Mouse (Mus musculus): ENCODE data around the gene Trim17. TPM values are rescaled to one million over a fixed set of nuclear protein-coding genes. Genes with fewer than 3 reads are reported as not detected.

Trim17 gene
- polyA plus RNA-seq, 1 experiment from 2014 or later = 0.47 TPM

GRCm38 (mm10) chr11:58979661-58980060 is 25.2 kb downstream of the Trim17 start:
- H3K4me1 ChIP-seq (ENCODE audit: control insufficient read depth in 2 of 2, insufficient read depth in 2 of 2, low read length in 2 of 2) = peaks cover 39 to 59% of the 10 kb centered on the region in 2 experiments
- no peaks in the 10 kb centered on the region for H3K9me3 ChIP-seq (ENCODE audit: control insufficient read depth, low read length)
- 52% methylated on average over 7 of the region's 7 CpGs for WGBS
- H3K36me3 ChIP-seq (ENCODE audit: control insufficient read depth, insufficient read depth, low read length) = peaks cover 36% of the 10 kb centered on the region
- H3K4me3 ChIP-seq (ENCODE audit: control insufficient read depth in 1 of 2, insufficient read depth in 1 of 2, low read depth in 1 of 2, low read length in 2 of 2) = peak overlapping the region; percentile 87 to 92
- H3K27ac ChIP-seq (replicated peaks in 1 of 2; ENCODE audit: control insufficient read depth in 1 of 2, insufficient read depth in 1 of 2, low read depth in 2 of 2, low read length in 2 of 2) = peak overlapping the region; percentile 39 to 78; a peak in 3 of 4 replicates
- H3K27me3 ChIP-seq (ENCODE audit: control insufficient read depth, insufficient read depth, low read length) = no peaks in the 10 kb centered on the region
- H3K4me2 ChIP-seq (ENCODE audit: low read length) = peak overlapping the region; percentile 98
- H3K9ac ChIP-seq (ENCODE audit: low read length) = peak overlapping the region; percentile 90
- ATAC-seq (ENCODE audit: insufficient number of reproducible peaks, insufficient read depth, low FRiP score, low read depth) = no peak

DNA sequence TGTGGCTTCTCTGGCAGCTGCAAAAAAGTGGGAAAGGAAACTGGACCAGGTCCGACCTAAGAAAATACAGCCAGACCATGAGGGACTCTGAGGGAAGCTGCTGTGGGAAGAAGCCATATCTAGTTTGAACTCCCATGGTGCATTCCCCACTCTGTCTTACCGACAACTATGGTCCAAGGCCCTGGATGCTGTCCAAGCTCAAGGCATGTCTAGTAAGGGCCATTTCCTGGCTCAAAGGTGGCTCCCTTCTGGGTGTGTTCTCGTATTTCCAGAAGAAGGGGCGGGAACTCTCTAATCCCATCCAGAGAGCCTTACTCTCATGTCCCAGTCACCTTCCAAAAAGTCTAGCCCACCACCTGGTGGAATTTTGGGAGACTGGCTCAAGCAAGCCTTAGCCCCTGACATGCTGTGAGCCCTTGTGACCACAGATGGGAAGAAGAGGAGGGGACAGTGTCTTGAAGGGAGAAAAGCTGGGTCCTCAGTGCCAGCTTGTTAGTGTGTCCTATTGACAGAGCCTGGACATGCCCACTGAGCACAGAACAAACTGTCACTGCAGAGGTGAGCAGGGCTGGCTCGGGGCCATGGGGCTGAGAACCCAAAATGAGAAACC is 26.0 kb downstream of the Trim17 start:
- Histone ChIP-seq H3K27me3 (ENCODE audit: control insufficient read depth, insufficient read depth, low read length) (no peaks in the 10 kb centered on the region), H3K9ac (ENCODE audit: low read length) (peak overlapping the region; percentile 90), H3K27ac (replicated peaks in 1 of 2; ENCODE audit: control insufficient read depth in 1 of 2, insufficient read depth in 1 of 2, low read depth in 2 of 2, low read length in 2 of 2) (peak overlapping the region; percentile 31 to 78), H3K4me3 (ENCODE audit: control insufficient read depth in 1 of 2, insufficient read depth in 1 of 2, low read depth in 1 of 2, low read length in 2 of 2) (peak overlapping the region in 1 of 2 experiments; percentile 87; a peak in 1 of 4 replicates), H3K4me1 (ENCODE audit: control insufficient read depth in 2 of 2, insufficient read depth in 2 of 2, low read length in 2 of 2) (peaks cover 47 to 67% of the 10 kb centered on the region in 2 experiments), H3K9me3 (ENCODE audit: control insufficient read depth, low read length) (no peaks in the 10 kb centered on the region), H3K4me2 (ENCODE audit: low read length) (peak overlapping the region; percentile 98), H3K36me3 (ENCODE audit: control insufficient read depth, insufficient read depth, low read length) (peaks cover 39% of the 10 kb centered on the region)
- WGBS = 45% methylated on average over 5 of the region's 5 CpGs
- no peak for ATAC-seq (ENCODE audit: insufficient number of reproducible peaks, insufficient read depth, low FRiP score, low read depth)

DNA sequence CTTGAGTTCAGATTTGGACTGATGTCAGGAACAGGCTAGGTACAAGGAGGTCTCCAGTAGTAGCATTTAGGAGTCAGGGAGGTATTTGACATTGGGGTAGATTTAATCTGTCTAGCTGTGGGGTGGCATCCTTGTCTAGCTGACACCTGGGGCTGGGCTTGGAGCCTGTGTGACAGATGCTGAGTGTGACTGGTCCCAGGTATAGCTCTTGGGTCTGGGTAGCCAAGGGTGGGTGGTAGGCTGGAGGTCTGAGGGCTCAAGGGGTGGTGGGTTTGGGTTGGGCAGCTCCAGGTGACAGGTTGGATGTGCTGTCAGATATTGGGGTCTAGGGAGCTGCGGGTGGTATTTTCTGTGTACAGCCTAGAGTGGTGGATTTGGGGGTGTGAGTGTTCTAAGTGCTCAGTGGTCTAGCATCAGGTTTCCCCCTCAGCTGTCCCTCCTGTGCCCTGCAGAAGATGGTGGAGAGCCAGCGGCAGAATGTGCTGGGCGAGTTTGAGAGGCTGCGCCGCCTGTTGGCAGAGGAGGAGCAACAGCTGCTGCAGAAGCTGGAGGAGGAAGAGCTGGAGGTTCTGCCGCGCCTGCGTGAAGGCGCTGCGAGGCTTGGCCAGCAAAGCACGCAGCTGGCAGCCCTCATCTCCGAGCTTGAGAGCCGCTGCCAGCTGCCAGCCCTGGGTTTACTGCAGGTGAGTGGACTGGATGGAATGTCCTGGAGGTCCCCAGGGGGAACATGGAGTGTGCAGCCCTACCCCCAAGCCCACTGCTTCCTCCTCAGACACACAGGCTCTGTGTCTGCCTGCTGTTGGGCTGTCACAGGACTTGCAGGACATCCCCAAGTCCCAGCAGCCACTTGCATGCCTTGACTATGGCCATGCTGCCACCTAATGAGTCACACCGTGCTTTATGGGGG is 27.3 kb downstream of the Trim17 start:
- Histone ChIP-seq H3K4me2 (ENCODE audit: low read length) (peak overlapping the region; percentile 13; the same call in 1 of the 2 replicates), H3K4me3 (ENCODE audit: control insufficient read depth in 1 of 2, insufficient read depth in 1 of 2, low read depth in 1 of 2, low read length in 2 of 2) (no peak overlapping the region), H3K27me3 (ENCODE audit: control insufficient read depth, insufficient read depth, low read length) (no peaks in the 10 kb centered on the region), H3K4me1 (ENCODE audit: control insufficient read depth in 2 of 2, insufficient read depth in 2 of 2, low read length in 2 of 2) (peaks cover 60 to 80% of the 10 kb centered on the region in 2 experiments), H3K27ac (replicated peaks in 1 of 2; ENCODE audit: control insufficient read depth in 1 of 2, insufficient read depth in 1 of 2, low read depth in 2 of 2, low read length in 2 of 2) (peak overlapping the region in 1 of 2 experiments; percentile 69; a peak in 2 of 4 replicates), H3K36me3 (ENCODE audit: control insufficient read depth, insufficient read depth, low read length) (peaks cover 52% of the 10 kb centered on the region), H3K9ac (ENCODE audit: low read length) (peak overlapping the region; percentile 41), H3K9me3 (ENCODE audit: control insufficient read depth, low read length) (no peaks in the 10 kb centered on the region)
- 44% methylated on average over 14 of the region's 14 CpGs for WGBS
- no peak for ATAC-seq (ENCODE audit: insufficient number of reproducible peaks, insufficient read depth, low FRiP score, low read depth)

DNA sequence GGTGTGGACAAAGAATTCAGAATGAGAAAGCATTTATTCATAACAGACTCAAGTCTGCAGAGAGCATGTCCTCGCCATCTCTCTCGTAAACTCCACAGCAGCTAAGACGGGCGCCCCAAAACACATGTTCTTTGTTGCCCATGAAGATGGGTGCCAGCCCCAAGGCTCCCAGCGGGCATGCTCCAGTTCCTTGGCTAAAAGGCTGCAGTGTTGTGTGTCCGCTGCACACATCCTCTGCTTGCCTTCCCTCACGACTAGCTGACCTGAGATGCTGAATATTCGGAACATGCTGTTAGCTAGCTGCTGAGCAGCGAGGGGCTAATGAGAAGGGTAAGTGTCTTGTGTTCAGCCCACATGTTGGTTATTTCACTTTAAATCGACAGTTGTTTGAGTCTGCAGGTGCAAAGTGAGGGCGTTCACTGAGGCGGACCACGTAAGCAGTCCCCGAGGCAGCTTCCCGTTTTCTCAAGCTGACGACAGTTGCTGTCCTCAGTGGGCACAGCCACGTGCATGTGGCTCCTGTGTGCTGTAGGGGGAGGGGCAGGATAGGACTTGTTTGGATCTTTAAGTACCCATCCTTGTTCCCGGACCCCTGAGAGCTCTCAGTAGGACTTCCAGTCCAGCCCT is 28.1 kb downstream of the Trim17 start:
- Histone ChIP-seq H3K36me3 (ENCODE audit: control insufficient read depth, insufficient read depth, low read length) (peaks cover 60% of the 10 kb centered on the region), H3K4me2 (ENCODE audit: low read length) (peak overlapping the region; percentile 13; the same call in 1 of the 2 replicates), H3K4me3 (ENCODE audit: control insufficient read depth in 1 of 2, insufficient read depth in 1 of 2, low read depth in 1 of 2, low read length in 2 of 2) (no peak overlapping the region), H3K27me3 (ENCODE audit: control insufficient read depth, insufficient read depth, low read length) (no peaks in the 10 kb centered on the region), H3K4me1 (ENCODE audit: control insufficient read depth in 2 of 2, insufficient read depth in 2 of 2, low read length in 2 of 2) (peaks cover 68 to 85% of the 10 kb centered on the region in 2 experiments), H3K9me3 (ENCODE audit: control insufficient read depth, low read length) (no peaks in the 10 kb centered on the region), H3K27ac (replicated peaks in 1 of 2; ENCODE audit: control insufficient read depth in 1 of 2, insufficient read depth in 1 of 2, low read depth in 2 of 2, low read length in 2 of 2) (peak overlapping the region; percentile 10 to 69; a peak in 3 of 4 replicates), H3K9ac (ENCODE audit: low read length) (peak overlapping the region; percentile 41)
- WGBS = 76% methylated on average over 18 of the region's 18 CpGs
- no peak for ATAC-seq (ENCODE audit: insufficient number of reproducible peaks, insufficient read depth, low FRiP score, low read depth)

- Histone ChIP-seq H3K9ac (ENCODE audit: low read length) (peak overlapping the region; percentile 64), H3K9me3 (ENCODE audit: control insufficient read depth, low read length) (no peaks in the 10 kb centered on the region), H3K4me3 (ENCODE audit: control insufficient read depth in 1 of 2, insufficient read depth in 1 of 2, low read depth in 1 of 2, low read length in 2 of 2) (no peak overlapping the region), H3K36me3 (ENCODE audit: control insufficient read depth, insufficient read depth, low read length) (peaks cover 72% of the 10 kb centered on the region), H3K4me1 (ENCODE audit: control insufficient read depth in 2 of 2, insufficient read depth in 2 of 2, low read length in 2 of 2) (peaks cover 78 to 95% of the 10 kb centered on the region in 2 experiments), H3K27me3 (ENCODE audit: control insufficient read depth, insufficient read depth, low read length) (no peaks in the 10 kb centered on the region), H3K27ac (replicated peaks in 1 of 2; ENCODE audit: control insufficient read depth in 1 of 2, insufficient read depth in 1 of 2, low read depth in 2 of 2, low read length in 2 of 2) (peak overlapping the region; percentile 77 to 97), H3K4me2 (ENCODE audit: low read length) (peak overlapping the region; percentile 49)
- peak; percentile 66 for ATAC-seq (ENCODE audit: insufficient number of reproducible peaks, insufficient read depth, low FRiP score, low read depth)
- 35% methylated on average over 6 of the region's 6 CpGs for WGBS
Observed at GRCm38 (mm10) chr11:58983691-58984341, 29.3 kb downstream of the Trim17 start.

DNA sequence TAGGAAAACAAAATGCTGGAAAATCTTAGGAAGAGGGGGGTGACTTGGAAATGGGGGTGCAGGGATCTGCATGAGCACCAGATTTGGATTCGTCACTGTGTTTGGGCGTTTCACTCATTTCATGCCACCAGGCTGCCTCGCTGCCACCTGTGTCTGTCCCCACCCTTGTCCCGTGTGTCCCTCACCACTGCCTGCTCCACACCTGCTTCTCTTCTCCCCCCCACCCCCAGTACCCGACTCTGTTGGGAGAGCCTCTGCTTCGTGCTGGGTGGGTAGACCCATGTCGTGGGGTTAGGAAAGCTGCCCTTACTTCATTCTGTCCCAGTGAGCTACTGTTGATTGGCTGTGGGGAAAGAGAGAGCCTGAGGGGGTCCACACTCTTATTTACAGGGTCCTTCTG is 30.2 kb downstream of the Trim17 start:
- Histone ChIP-seq H3K4me1 (ENCODE audit: control insufficient read depth in 2 of 2, insufficient read depth in 2 of 2, low read length in 2 of 2) (peaks cover 78 to 93% of the 10 kb centered on the region in 2 experiments), H3K36me3 (ENCODE audit: control insufficient read depth, insufficient read depth, low read length) (peaks cover 81% of the 10 kb centered on the region), H3K27me3 (ENCODE audit: control insufficient read depth, insufficient read depth, low read length) (no peaks in the 10 kb centered on the region), H3K9me3 (ENCODE audit: control insufficient read depth, low read length) (no peaks in the 10 kb centered on the region), H3K4me3 (ENCODE audit: control insufficient read depth in 1 of 2, insufficient read depth in 1 of 2, low read depth in 1 of 2, low read length in 2 of 2) (no peak overlapping the region), H3K4me2 (ENCODE audit: low read length) (peak overlapping the region; percentile 49), H3K27ac (replicated peaks in 1 of 2; ENCODE audit: control insufficient read depth in 1 of 2, insufficient read depth in 1 of 2, low read depth in 2 of 2, low read length in 2 of 2) (peak overlapping the region; percentile 77 to 97), H3K9ac (ENCODE audit: low read length) (peak overlapping the region; percentile 64)
- no peak for ATAC-seq (ENCODE audit: insufficient number of reproducible peaks, insufficient read depth, low FRiP score, low read depth)
- WGBS = 74% methylated on average over 7 of the region's 7 CpGs

All from heart, embryonic 14.5 days (tissue).